Mouse (Mus musculus): ENCODE measurements around the gene Nlrc4.
"Not testable (repeated sequence)": the region's sequence is repeated elsewhere in the genome, so short reads cannot be mapped to it uniquely, and the experiment has no call there.

Gene Nlrc4

DNA sequence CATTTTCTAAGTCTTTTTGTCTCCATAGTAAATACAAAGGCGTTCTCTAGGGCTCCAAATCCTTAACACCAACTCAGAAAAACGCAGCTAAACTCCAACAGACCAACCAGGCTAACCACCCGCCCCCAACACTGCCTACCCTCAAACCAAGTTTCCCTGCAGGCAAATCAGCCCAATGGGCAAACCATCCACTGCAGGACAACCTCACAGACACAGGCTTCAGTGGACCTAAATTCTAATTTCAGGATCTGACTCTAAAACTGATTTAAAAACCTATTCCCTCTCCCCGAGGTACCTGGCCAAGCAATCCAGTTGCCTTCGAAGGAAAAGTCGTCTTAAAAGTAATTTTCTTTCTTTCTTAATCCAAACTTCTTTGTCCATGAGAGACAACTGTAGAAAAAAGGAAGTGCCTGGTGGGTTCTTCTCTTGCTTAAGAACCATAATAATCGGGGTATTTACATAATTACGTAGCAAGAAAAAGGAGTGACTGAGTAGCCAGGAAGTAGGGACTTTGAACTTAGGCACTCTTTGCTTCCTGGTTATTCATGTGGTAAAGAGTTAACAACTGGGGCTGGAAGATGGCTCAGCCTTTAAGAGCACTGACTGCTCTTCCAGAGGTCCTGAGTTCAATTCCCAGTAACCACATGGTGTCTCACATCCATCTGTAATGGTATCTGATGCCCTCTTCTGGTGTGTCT is at the start of gene Nlrc4:
Gene Nlrc4 (minus strand): TSS at position 432 of the 698 bp plus-strand sequence.
- no peak for DNase-seq (ENCODE audit: low read depth, low spot score)

GRCm38 (mm10) chr17:74508600-74508999 is 49.7 kb upstream of the Nlrc4 start:
- no peak for DNase-seq (ENCODE audit: low read depth, low spot score)

GRCm38 (mm10) chr17:74507934-74508333 is 49.0 kb upstream of the Nlrc4 start:
- DNase-seq (ENCODE audit: low read depth, low spot score) = no peak

DNA sequence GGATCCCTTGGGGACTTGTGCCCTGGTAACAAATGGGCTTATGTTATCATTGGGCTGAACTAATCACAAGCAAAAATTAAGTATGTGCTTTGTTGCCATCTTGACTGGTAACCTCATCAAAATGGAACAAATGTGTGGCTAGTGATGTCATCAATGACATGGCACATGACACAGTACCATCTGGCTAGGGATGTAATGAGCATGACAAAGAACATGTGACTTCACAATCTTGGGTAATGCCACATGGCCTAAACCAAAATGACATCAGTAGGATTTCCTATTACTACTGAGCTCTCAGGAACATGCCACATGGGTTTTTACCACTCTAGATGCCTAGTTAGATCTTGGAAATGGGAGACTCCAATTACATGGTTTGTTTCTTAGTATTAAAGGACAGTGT is 42.1 kb upstream of the Nlrc4 start:
- DNase-seq (ENCODE audit: low read depth, low spot score) = no peak

GRCm38 (mm10) chr17:74500204-74500603 is 41.3 kb upstream of the Nlrc4 start:
- no peak for DNase-seq (ENCODE audit: low read depth, low spot score)

DNA sequence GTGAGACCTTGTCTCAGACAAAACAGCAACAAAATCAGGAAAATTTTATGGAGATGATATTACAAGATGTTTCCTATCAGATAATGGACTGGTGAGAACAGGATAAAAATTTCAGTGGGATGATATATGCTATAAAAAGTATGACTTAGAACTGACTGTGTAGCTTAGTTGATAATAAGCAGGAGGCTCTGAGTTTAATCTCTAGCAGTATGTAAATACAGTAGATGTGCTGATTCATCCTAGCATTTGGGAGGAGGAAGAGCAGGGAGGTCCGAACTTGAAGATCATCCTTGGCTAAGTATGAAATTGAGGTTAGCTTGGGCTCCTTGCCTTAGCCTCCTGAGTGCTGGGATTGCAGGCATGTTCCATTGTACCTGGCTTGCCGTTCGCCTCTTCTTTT is 32.6 kb upstream of the Nlrc4 start:
- DNase-seq (ENCODE audit: low read depth, low spot score) = no peak

DNA sequence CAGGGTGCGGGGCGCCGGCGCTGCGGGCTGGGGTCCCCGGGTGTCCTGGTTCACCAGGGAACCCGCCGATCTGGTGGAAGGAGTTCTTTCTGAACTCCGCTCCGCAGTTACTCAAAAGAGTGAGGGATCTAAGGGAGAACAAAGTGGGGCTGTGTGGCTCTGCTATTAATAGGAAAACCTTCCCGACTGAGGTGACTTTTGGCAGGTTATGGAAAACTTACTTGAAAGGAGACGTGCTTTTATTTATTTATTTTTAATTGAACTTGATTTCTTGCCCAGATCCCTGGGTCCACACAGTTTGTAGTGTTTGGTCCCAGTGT is 30.9 kb upstream of the Nlrc4 start:
- DNase-seq (ENCODE audit: low read depth, low spot score) = no peak

- peak; percentile 91 for DNase-seq (ENCODE audit: low read depth, low spot score)
These were observed 30.3 kb upstream of the Nlrc4 start, which contains the start of gene Yipf4 for GRCm38 (mm10) chr17:74489024-74489900. Yipf4 (plus strand) TSS chr17:74489493.

DNA sequence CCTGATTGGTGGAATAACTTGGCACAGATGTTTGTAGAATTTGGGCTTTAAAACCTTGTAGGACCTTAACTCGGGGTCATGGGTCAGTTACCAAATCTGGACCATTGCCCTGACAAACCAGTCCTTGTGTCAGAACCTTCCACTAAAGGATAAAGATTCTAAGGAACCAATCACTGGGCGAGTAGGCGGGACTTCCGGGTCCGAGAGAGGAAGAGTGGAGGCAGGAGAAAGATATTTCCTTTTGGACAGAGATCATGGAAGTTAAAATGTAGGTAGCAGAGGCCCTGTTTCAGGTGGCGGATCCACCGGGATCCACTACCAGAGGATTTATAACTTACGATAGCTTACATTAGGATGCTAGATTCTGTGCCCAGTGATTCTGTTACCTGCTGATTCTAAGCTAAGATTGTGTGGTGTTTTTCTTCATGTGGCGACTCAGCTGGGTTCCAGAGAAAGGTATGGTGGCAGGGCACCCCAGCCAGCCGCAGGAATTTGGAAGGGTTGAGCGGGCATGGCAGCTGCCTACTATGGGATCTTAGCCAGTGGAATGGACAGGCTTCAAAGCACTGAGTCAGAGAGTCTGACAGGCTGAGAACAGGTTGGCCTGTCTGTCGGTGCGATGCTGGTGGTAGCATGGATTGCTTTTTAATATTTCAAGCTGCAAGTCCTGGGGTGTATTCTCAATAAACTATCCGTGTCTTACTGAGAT is 21.6 kb upstream of the Nlrc4 start:
- no peak for DNase-seq (ENCODE audit: low read depth, low spot score)

GRCm38 (mm10) chr17:74470133-74470532 is 11.2 kb upstream of the Nlrc4 start:
- DNase-seq (ENCODE audit: low read depth, low spot score) = not testable (repeated sequence)

DNA sequence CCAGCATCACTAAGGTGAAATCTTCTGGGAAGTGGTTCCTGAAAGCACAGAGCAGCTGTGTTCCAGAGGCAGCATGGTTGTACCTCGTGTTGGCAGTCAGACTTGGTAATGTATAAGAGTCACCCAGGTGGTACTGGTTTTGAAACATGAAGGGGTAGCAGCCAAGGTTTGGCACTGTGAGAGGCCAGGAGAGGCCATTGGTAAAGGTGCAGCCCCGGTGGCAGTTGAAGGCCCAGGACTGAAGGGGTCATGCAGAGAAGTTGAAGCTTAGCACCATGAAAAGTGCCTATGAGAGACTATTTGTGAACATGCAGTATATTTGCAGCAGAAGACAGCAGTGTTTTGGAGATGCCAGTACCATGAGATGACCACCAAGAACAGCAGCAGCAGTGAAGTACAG is 9.0 kb upstream of the Nlrc4 start:
- not testable (repeated sequence) for DNase-seq (ENCODE audit: low read depth, low spot score)

- no peak for DNase-seq (ENCODE audit: low read depth, low spot score)
These were observed 4.6 kb upstream of the Nlrc4 start for GRCm38 (mm10) chr17:74463510-74463909.

DNA sequence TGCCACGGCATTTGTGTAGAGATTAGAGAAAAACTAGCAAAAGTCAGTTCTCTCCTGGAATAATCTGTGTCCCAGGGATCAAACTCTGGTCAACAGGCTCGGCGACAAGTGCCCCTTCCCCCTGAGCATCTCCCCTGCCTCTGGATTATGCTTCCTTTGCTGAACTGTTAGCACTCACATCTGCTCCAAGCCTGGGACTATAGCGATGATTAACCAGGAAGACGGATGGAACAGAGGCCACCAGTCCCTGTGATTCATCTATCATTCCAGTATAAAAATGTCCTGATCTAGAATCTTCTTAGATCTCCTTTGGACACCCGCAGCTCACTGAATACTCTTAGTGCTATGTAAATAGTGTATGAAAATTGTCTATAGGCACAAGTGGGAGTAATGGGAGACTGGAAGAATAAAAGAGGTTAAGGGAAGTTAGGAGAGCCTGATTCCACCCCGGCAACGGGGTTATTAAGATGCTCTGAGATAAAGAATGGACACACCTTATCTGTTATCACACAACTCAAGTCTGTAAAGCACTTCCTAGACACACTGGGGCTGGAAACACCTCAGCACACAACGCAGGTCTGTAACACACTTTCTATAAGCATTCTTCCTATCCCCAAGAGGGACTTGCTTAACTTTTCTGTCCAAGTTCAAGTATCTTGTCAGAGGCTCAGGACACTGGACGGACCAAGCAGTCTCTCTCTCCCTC is 817 bp downstream of the Nlrc4 start:
- DNase-seq (ENCODE audit: low read depth, low spot score) = no peak

GRCm38 (mm10) chr17:74456825-74457224 is 2.1 kb downstream of the Nlrc4 start:
- DNase-seq (ENCODE audit: low read depth, low spot score) = no peak

DNA sequence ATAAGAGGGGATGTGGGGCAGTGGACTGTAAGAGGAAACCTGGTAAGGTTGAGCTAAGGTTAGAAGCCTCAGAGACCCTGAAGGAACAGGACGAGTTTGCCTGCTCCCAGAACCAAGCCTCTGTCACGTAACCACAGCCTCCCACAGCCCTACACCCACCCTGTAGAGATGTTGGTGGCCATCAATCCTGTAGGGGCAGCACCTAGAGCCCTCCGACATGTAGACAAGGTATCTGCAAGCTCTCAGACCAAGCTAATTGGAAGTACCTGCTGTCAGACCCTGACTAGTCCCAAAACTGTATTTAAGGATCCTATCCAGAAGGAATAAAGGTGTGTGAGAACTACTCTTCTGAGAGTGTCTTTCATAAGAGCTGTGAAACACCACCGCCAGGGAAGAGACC is 3.5 kb downstream of the Nlrc4 start:
- DNase-seq (ENCODE audit: low read depth, low spot score) = no peak

GRCm38 (mm10) chr17:74454660-74455059 is 4.3 kb downstream of the Nlrc4 start:
- DNase-seq (ENCODE audit: low read depth, low spot score) = no peak

GRCm38 (mm10) chr17:74453928-74454327 is 5.0 kb downstream of the Nlrc4 start:
- no peak for DNase-seq (ENCODE audit: low read depth, low spot score)

DNA sequence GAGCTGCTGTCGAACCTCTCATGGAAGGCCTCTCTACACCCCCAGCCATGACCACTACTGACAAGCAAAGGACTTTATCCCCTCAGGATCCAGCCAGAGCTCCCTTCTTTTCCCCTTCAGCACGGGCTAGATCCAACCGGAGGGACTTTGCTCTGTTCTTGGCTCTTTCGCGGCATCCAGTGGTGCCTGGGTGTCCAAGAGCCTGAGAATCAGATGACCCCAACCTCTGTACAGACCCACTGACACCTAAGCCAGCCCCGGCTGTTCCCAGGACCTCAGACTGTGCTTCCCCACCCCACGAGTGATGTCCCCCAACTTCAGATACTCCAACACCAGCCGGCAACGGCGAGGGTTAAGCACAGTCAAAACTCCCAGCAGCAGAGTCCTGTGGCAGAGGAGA is 9.2 kb downstream of the Nlrc4 start:
- no peak for DNase-seq (ENCODE audit: low read depth, low spot score)

- no peak for DNase-seq (ENCODE audit: low read depth, low spot score)
These were observed 18.5 kb downstream of the Nlrc4 start for GRCm38 (mm10) chr17:74440486-74440885.

DNA sequence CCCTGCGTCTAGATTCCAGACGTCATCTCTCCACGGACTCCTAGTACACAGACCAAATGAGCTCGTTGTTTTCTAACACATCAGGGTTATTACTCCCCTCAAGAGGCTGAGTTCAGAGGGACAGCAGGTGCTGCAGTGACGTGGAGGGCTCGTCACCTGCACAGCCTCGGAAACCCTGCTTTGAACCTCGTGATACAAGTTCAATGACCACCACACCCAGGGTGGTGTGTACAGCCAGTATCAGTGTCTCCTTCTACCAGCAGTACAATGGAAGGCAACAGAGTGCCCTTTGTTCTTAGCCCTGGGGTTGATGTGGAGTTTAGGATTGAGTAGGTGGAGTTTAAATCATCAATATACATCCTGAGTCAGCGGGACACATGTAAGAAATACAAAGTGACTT is 21.2 kb downstream of the Nlrc4 start:
- DNase-seq (ENCODE audit: low read depth, low spot score) = no peak

- no peak for DNase-seq (ENCODE audit: low read depth, low spot score)
These were observed 26.3 kb downstream of the Nlrc4 start for GRCm38 (mm10) chr17:74432631-74433030.

- DNase-seq (ENCODE audit: low read depth, low spot score) = no peak
These were observed 27.5 kb downstream of the Nlrc4 start for GRCm38 (mm10) chr17:74431481-74431880.
